Mouse (Mus musculus): ENCODE data around the gene Epn2. TPM values are rescaled to one million over a fixed set of nuclear protein-coding genes. Genes with fewer than 3 reads are reported as not detected.

Epn2 gene
- polyA plus RNA-seq, 1 experiment = 123 TPM

DNA sequence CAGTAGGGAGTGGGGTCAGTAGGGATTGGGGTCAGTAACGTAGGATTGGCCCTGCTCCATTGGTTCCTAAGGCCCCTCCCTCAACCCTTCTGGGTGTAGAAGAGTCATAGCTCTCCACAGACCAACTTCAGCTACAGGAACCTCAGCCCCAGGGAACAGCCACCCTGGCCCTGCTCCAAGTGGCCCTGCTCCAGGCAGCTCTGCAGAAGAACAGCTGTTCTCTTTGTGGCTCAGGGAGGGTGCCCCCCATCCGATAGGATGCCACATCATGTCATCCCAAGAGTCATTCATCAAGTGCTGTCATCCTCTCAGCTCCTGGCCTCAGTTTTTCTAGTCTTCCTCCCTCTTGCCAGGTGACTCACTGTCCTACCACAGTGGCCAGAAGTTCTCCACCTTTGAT is 92.1 kb downstream of the Epn2 start:
- H3K4me1 ChIP-seq (ENCODE audit: control insufficient read depth, insufficient read depth, low read length) = peaks cover 57% of the 10 kb centered on the region

DNA sequence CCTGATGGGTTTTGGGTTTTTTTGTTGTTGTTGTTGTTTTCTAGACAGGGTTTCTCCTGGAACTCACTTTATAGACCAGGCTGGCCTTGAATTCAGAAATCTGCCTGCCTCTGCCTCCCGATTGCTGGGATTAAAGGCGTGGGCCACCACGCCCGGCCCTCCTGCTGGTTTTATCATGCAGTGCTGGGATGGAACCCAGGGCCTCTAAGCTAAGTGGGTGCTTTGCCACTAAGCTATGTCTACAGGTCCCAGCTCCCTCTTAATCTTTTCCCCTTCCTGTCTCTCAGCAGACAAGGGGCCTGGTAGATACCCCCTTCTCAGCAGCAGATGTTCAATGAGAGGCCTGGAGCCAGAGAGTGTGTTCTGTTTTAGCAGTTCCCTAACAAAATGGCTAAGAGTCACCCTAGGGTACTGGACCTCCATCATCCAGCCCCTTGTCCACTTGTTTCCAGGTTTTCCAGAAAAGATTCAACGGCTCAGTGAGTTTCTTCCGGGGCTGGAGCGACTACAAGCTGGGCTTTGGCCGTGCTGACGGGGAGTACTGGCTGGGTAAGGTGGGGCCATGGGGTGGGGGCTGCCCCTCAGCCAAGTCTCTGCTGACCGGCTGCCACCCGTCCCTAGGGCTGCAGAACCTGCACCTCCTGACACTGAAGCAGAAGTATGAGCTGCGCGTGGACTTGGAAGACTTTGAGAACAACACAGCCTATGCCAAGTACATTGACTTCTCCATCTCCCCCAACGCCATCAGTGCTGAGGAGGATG is 92.8 kb downstream of the Epn2 start:
- H3K4me3 ChIP-seq (replicated peaks; ENCODE audit: insufficient read depth, low read depth, low read length) = no peak overlapping the region
- H3K27me3 ChIP-seq (ENCODE audit: control insufficient read depth, insufficient read depth, low read length) = no peaks in the 10 kb centered on the region
- whole genome bisulfite sequencing = 54% methylated on average over 14 of the region's 14 CpGs
- DNase-seq = no peak
- peaks cover 59% of the 10 kb centered on the region for H3K4me1 ChIP-seq (ENCODE audit: control insufficient read depth, insufficient read depth, low read length)
- no peak overlapping the region for H3K27ac ChIP-seq (ENCODE audit: insufficient read depth, low read length)
- TF ChIP-seq CTCF (IDR thresholded peaks at IDR 0.05; ENCODE audit: borderline replicate concordance, insufficient read depth, low read depth, low read length) = no peak
- no peak for TF ChIP-seq POLR2A (IDR thresholded peaks at IDR 0.05; ENCODE audit: borderline replicate concordance, insufficient read depth, low read length)

More for the DNA sequence above, 92.1 kb downstream of the Epn2 start:
- Histone ChIP-seq H3K27me3 (ENCODE audit: control insufficient read depth, insufficient read depth, low read length) (no peaks in the 10 kb centered on the region), H3K4me3 (replicated peaks; ENCODE audit: insufficient read depth, low read depth, low read length) (no peak overlapping the region), H3K27ac (ENCODE audit: insufficient read depth, low read length) (no peak overlapping the region)
- TF ChIP-seq POLR2A (IDR thresholded peaks at IDR 0.05; ENCODE audit: borderline replicate concordance, insufficient read depth, low read length) (no peak), CTCF (IDR thresholded peaks at IDR 0.05; ENCODE audit: borderline replicate concordance, insufficient read depth, low read depth, low read length) (no peak)
- no peak for DNase-seq
- 54% methylated on average over 2 of the region's 2 CpGs for WGBS

DNA sequence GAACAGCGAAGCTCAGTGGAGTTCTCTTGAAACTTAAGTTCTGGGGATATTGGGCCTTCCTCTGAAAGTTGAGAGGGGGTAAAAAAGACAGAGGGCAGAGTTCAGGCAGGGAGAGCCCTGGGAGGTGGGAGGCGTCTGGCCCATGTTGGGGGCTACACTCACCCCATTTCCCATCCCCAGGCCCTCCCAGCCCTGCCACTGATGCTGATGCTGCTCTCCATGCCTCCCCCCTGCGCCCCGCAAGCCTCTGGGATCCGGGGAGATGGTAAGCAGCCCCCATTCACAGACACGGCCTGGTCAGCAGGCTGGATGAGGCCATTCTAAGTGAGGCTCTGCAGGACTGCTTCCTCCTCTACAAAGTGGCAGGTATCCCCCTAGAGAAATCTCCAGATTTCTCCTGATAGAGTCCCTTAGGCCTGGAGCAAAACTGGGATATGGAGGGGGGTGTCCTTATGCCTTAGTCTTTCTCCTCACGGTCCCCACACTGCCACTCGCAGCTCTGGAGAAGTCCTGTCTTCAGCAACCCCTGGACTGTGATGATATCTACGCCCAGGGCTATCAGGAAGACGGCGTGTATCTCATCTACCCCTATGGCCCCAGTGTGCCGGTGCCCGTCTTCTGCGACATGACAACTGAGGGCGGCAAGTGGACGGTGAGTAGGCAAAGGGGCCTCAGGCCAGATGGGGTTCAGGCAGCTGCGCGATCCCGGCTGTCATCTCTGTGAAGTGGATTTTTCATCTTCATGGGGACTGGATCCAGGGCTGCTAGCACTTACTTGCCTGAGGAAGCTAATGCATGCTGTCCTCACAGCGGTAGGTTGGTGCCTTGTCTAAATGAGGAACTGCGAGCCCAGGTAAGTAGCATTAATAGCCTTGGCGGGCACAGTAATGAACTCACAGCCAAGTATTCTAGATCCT is 93.7 kb downstream of the Epn2 start:
- Histone ChIP-seq H3K27ac (ENCODE audit: insufficient read depth, low read length) (no peak overlapping the region), H3K4me3 (replicated peaks; ENCODE audit: insufficient read depth, low read depth, low read length) (no peak overlapping the region), H3K27me3 (ENCODE audit: control insufficient read depth, insufficient read depth, low read length) (no peaks in the 10 kb centered on the region), H3K4me1 (ENCODE audit: control insufficient read depth, insufficient read depth, low read length) (peaks cover 60% of the 10 kb centered on the region)
- TF ChIP-seq POLR2A (IDR thresholded peaks at IDR 0.05; ENCODE audit: borderline replicate concordance, insufficient read depth, low read length) (no peak), CTCF (IDR thresholded peaks at IDR 0.05; ENCODE audit: borderline replicate concordance, insufficient read depth, low read depth, low read length) (no peak)
- peak; percentile 62 to 68 for DNase-seq
- 60% methylated on average over 22 of the region's 22 CpGs for WGBS

DNA sequence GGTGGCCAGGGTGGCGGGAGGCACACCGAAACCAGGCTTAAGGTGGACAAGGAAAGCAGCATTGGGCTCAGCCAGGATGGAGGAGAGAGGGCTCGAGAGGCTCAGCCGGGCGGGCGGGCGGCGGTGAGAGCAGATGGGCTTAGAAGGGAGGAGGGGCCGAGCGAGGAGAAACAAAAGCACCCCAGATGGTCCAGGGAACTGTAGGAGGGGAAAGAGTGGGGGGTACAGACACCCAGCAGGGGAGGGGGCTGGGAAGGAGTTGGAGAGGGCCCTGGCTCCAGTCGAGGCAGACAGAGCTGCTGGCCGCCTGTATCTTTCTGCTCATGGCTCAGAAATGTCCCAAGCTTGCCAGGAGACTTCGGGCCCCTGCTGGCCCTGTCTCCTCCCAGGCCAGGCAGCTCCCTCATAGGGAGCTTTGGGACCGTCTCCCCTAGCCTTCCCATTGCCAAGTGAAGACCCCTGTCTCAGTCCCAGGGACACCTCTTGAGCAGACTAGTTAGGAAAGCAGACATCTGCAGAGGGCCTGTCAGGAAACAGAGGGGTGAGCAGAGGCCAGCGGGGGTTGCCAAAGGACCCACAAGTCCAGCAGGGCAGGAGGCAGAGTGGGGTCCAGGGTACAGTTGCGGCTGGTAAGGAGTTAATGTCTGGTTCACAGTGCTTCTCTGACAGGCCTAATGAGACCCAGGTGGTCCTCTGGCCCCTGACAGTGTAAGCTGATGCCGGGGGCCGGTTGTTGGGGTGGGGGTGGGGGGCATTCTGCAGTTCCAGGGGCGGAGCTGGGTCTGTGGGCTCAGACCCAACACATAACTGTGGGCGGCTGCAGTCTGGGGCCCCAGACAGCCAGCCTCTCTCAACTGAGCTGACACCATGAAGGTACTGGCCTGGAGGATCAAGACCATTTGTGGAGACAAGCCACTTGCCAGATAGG is 94.6 kb downstream of the Epn2 start, which contains the start of gene Mfap4:
Gene Mfap4 (plus strand): TSS at position 819 of the 928 bp plus-strand sequence.
- Histone ChIP-seq H3K27ac (ENCODE audit: insufficient read depth, low read length) (peak within 1 kb of the TSS; percentile 97), H3K27me3 (ENCODE audit: control insufficient read depth, insufficient read depth, low read length) (no peaks in the 10 kb centered on the region), H3K4me3 (replicated peaks; ENCODE audit: insufficient read depth, low read depth, low read length) (no peak within 1 kb of the TSS), H3K4me1 (ENCODE audit: control insufficient read depth, insufficient read depth, low read length) (peaks cover 51% of the 10 kb centered on the region)
- TF ChIP-seq CTCF (IDR thresholded peaks at IDR 0.05; ENCODE audit: borderline replicate concordance, insufficient read depth, low read depth, low read length) (no peak), POLR2A (IDR thresholded peaks at IDR 0.05; ENCODE audit: borderline replicate concordance, insufficient read depth, low read length) (no peak)
- 13% methylated on average over 20 of the region's 20 CpGs for WGBS
- DNase-seq = peak; percentile 76 to 80

DNA sequence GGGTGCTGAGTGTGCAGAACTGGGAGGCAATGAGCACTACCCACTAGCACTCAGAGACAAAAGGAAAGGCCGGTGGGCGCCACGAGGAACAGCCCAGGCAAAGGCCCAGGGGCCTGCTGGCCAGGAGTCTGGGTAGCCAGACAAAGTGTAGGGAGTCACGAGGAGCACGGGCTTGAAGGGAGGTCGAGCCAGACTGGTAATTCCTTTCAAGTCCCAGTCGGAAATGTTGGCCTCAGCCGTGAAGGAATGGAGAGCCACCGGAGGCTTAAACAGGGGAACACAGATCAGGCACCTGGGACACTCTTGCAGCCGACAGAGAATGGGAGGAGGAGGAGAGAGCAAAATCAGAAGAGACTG is 95.3 kb downstream of the Epn2 start:
- TF ChIP-seq CTCF (IDR thresholded peaks at IDR 0.05; ENCODE audit: borderline replicate concordance, insufficient read depth, low read depth, low read length) (no peak), POLR2A (IDR thresholded peaks at IDR 0.05; ENCODE audit: borderline replicate concordance, insufficient read depth, low read length) (no peak)
- peak overlapping the region; percentile 97 for H3K27ac ChIP-seq (ENCODE audit: insufficient read depth, low read length)
- no peak overlapping the region for H3K4me3 ChIP-seq (replicated peaks; ENCODE audit: insufficient read depth, low read depth, low read length)

DNA sequence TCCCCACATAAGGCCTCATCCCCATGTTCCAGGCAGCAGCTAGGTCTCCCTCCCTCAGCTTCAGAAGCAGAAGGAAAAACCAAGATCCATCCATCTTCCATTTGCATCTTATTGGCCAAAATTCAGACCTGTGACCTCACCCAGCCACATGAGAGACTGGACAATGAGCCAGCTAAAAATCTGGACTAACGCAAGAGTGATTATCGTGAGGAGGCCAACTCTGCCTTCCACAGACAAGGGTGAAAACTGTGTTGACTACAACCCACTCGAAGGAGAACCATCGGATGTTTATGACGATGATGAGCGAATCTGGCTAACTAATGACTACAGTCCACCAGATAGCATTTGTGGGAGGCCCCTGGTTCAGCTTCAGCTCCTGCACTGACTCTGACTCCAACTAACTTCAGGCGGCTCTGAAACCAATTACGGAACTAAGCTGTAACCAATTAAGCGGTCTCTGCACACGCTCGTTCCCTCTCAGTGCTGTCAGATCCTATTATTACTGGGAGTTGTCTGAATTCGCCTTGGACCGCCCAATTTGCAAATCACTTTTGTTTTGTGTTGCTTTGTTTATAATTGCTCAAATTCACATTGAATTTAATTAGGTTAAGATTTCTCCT is 96.2 kb downstream of the Epn2 start:
- H3K27me3 ChIP-seq (ENCODE audit: control insufficient read depth, insufficient read depth, low read length) = no peaks in the 10 kb centered on the region
- no peak overlapping the region for H3K4me3 ChIP-seq (replicated peaks; ENCODE audit: insufficient read depth, low read depth, low read length)
- H3K27ac ChIP-seq (ENCODE audit: insufficient read depth, low read length) = no peak overlapping the region
- no peak for DNase-seq
- TF ChIP-seq CTCF (IDR thresholded peaks at IDR 0.05; ENCODE audit: borderline replicate concordance, insufficient read depth, low read depth, low read length) (no peak), POLR2A (IDR thresholded peaks at IDR 0.05; ENCODE audit: borderline replicate concordance, insufficient read depth, low read length) (no peak)
- WGBS = 86% methylated on average over 13 of the region's 13 CpGs
- H3K4me1 ChIP-seq (ENCODE audit: control insufficient read depth, insufficient read depth, low read length) = peaks cover 43% of the 10 kb centered on the region

More for the DNA sequence above, 95.3 kb downstream of the Epn2 start:
- DNase-seq = no peak
- H3K4me1 ChIP-seq (ENCODE audit: control insufficient read depth, insufficient read depth, low read length) = peaks cover 45% of the 10 kb centered on the region
- no peaks in the 10 kb centered on the region for H3K27me3 ChIP-seq (ENCODE audit: control insufficient read depth, insufficient read depth, low read length)
- 16% methylated on average over 10 of the region's 10 CpGs for WGBS
